Mouse (Mus musculus): ENCODE measurements around the gene Onecut1. TPM values are rescaled to one million over a fixed set of nuclear protein-coding genes. Genes with fewer than 3 reads are reported as not detected.

Onecut1 gene
- polyA plus RNA-seq, 1 experiment = 0.12 TPM

- H3K27me3 ChIP-seq (ENCODE audit: control insufficient read depth, insufficient read depth, low read length) = no peaks in the 10 kb centered on the region; the same call in 1 of the 2 replicates
- TF ChIP-seq CTCF (IDR thresholded peaks at IDR 0.05; ENCODE audit: control insufficient read depth, insufficient read depth, insufficient replicate concordance, low read depth, low read length) (no peak), POLR2A (IDR thresholded peaks at IDR 0.05; ENCODE audit: control insufficient read depth, low read depth, low read length) (no peak)
- H3K4me1 ChIP-seq (ENCODE audit: control insufficient read depth, insufficient read depth, low read length) = peaks cover 16% of the 10 kb centered on the region
- no peak overlapping the region for H3K4me3 ChIP-seq (ENCODE audit: control insufficient read depth, low read depth, low read length)
- H3K36me3 ChIP-seq (ENCODE audit: control insufficient read depth, insufficient read depth, low read length) = no peaks in the 10 kb centered on the region
- H3K27ac ChIP-seq (ENCODE audit: control insufficient read depth, insufficient read depth, low read depth, low read length) = no peak overlapping the region
These were observed 6.7 kb downstream of the Onecut1 start for GRCm38 (mm10) chr9:74868336-74868950.

- H3K27ac ChIP-seq (ENCODE audit: control insufficient read depth, insufficient read depth, low read depth, low read length) = no peak overlapping the region
- no peaks in the 10 kb centered on the region for H3K36me3 ChIP-seq (ENCODE audit: control insufficient read depth, insufficient read depth, low read length)
- no peak overlapping the region for H3K4me3 ChIP-seq (ENCODE audit: control insufficient read depth, low read depth, low read length)
- TF ChIP-seq POLR2A (IDR thresholded peaks at IDR 0.05; ENCODE audit: control insufficient read depth, low read depth, low read length) (no peak), CTCF (IDR thresholded peaks at IDR 0.05; ENCODE audit: control insufficient read depth, insufficient read depth, insufficient replicate concordance, low read depth, low read length) (peak; percentile 90; the same call in 1 of the 2 replicates)
- H3K4me1 ChIP-seq (ENCODE audit: control insufficient read depth, insufficient read depth, low read length) = peaks cover 10% of the 10 kb centered on the region
- no peaks in the 10 kb centered on the region; the same call in 1 of the 2 replicates for H3K27me3 ChIP-seq (ENCODE audit: control insufficient read depth, insufficient read depth, low read length)
These were observed 9.4 kb downstream of the Onecut1 start for GRCm38 (mm10) chr9:74870960-74871688.

GRCm38 (mm10) chr9:74876328-74876727, 14.6 kb downstream of the Onecut1 start:
- TF ChIP-seq CTCF (IDR thresholded peaks at IDR 0.05; ENCODE audit: control insufficient read depth, insufficient read depth, insufficient replicate concordance, low read depth, low read length) = no peak
- TF ChIP-seq POLR2A (IDR thresholded peaks at IDR 0.05; ENCODE audit: control insufficient read depth, low read depth, low read length) = no peak
- no peaks in the 10 kb centered on the region for H3K4me1 ChIP-seq (ENCODE audit: control insufficient read depth, insufficient read depth, low read length)
- H3K27ac ChIP-seq (ENCODE audit: control insufficient read depth, insufficient read depth, low read depth, low read length) = no peak overlapping the region
- H3K27me3 ChIP-seq (ENCODE audit: control insufficient read depth, insufficient read depth, low read length) = no peaks in the 10 kb centered on the region
- H3K36me3 ChIP-seq (ENCODE audit: control insufficient read depth, insufficient read depth, low read length) = no peaks in the 10 kb centered on the region
- H3K4me3 ChIP-seq (ENCODE audit: control insufficient read depth, low read depth, low read length) = no peak overlapping the region

GRCm38 (mm10) chr9:74877709-74878108, 16.0 kb downstream of the Onecut1 start:
- Histone ChIP-seq H3K27me3 (ENCODE audit: control insufficient read depth, insufficient read depth, low read length) (no peaks in the 10 kb centered on the region), H3K4me1 (ENCODE audit: control insufficient read depth, insufficient read depth, low read length) (no peaks in the 10 kb centered on the region), H3K36me3 (ENCODE audit: control insufficient read depth, insufficient read depth, low read length) (no peaks in the 10 kb centered on the region), H3K27ac (ENCODE audit: control insufficient read depth, insufficient read depth, low read depth, low read length) (no peak overlapping the region), H3K4me3 (ENCODE audit: control insufficient read depth, low read depth, low read length) (no peak overlapping the region)
- TF ChIP-seq POLR2A (IDR thresholded peaks at IDR 0.05; ENCODE audit: control insufficient read depth, low read depth, low read length) (no peak), CTCF (IDR thresholded peaks at IDR 0.05; ENCODE audit: control insufficient read depth, insufficient read depth, insufficient replicate concordance, low read depth, low read length) (no peak)

GRCm38 (mm10) chr9:74887866-74888265, 26.1 kb downstream of the Onecut1 start:
- H3K27me3 ChIP-seq (ENCODE audit: control insufficient read depth, insufficient read depth, low read length) = no peaks in the 10 kb centered on the region
- TF ChIP-seq CTCF (IDR thresholded peaks at IDR 0.05; ENCODE audit: control insufficient read depth, insufficient read depth, insufficient replicate concordance, low read depth, low read length) (no peak), POLR2A (IDR thresholded peaks at IDR 0.05; ENCODE audit: control insufficient read depth, low read depth, low read length) (no peak)
- H3K4me3 ChIP-seq (ENCODE audit: control insufficient read depth, low read depth, low read length) = no peak overlapping the region
- no peaks in the 10 kb centered on the region for H3K36me3 ChIP-seq (ENCODE audit: control insufficient read depth, insufficient read depth, low read length)
- no peaks in the 10 kb centered on the region for H3K4me1 ChIP-seq (ENCODE audit: control insufficient read depth, insufficient read depth, low read length)
- H3K27ac ChIP-seq (ENCODE audit: control insufficient read depth, insufficient read depth, low read depth, low read length) = no peak overlapping the region

- H3K27me3 ChIP-seq (ENCODE audit: control insufficient read depth, insufficient read depth, low read length) = no peaks in the 10 kb centered on the region
- H3K4me1 ChIP-seq (ENCODE audit: control insufficient read depth, insufficient read depth, low read length) = peaks cover 6% of the 10 kb centered on the region
- no peak overlapping the region for H3K27ac ChIP-seq (ENCODE audit: control insufficient read depth, insufficient read depth, low read depth, low read length)
- no peaks in the 10 kb centered on the region for H3K36me3 ChIP-seq (ENCODE audit: control insufficient read depth, insufficient read depth, low read length)
- no peak for TF ChIP-seq CTCF (IDR thresholded peaks at IDR 0.05; ENCODE audit: control insufficient read depth, insufficient read depth, insufficient replicate concordance, low read depth, low read length)
- TF ChIP-seq POLR2A (IDR thresholded peaks at IDR 0.05; ENCODE audit: control insufficient read depth, low read depth, low read length) = no peak
- peak overlapping the region; percentile 2; the same call in 1 of the 2 replicates for H3K4me3 ChIP-seq (ENCODE audit: control insufficient read depth, low read depth, low read length)
These were observed 35.0 kb downstream of the Onecut1 start for GRCm38 (mm10) chr9:74896742-74897141.

- Histone ChIP-seq H3K27ac (ENCODE audit: control insufficient read depth, insufficient read depth, low read depth, low read length) (no peak overlapping the region), H3K4me3 (ENCODE audit: control insufficient read depth, low read depth, low read length) (no peak overlapping the region), H3K27me3 (ENCODE audit: control insufficient read depth, insufficient read depth, low read length) (no peaks in the 10 kb centered on the region), H3K4me1 (ENCODE audit: control insufficient read depth, insufficient read depth, low read length) (peaks cover 6% of the 10 kb centered on the region), H3K36me3 (ENCODE audit: control insufficient read depth, insufficient read depth, low read length) (no peaks in the 10 kb centered on the region)
- TF ChIP-seq CTCF (IDR thresholded peaks at IDR 0.05; ENCODE audit: control insufficient read depth, insufficient read depth, insufficient replicate concordance, low read depth, low read length) (no peak), POLR2A (IDR thresholded peaks at IDR 0.05; ENCODE audit: control insufficient read depth, low read depth, low read length) (no peak)
These were observed 35.8 kb downstream of the Onecut1 start for GRCm38 (mm10) chr9:74897375-74897982.

All from testis, adult 2 months (tissue).